Mouse (Mus musculus): ENCODE measurements around the gene Gm10762. TPM values are rescaled to one million over a fixed set of nuclear protein-coding genes. Genes with fewer than 3 reads are reported as not detected.

Gene Gm10762
- polyA plus RNA-seq, 1 experiment from 2014 or later: 15.6 TPM

DNA sequence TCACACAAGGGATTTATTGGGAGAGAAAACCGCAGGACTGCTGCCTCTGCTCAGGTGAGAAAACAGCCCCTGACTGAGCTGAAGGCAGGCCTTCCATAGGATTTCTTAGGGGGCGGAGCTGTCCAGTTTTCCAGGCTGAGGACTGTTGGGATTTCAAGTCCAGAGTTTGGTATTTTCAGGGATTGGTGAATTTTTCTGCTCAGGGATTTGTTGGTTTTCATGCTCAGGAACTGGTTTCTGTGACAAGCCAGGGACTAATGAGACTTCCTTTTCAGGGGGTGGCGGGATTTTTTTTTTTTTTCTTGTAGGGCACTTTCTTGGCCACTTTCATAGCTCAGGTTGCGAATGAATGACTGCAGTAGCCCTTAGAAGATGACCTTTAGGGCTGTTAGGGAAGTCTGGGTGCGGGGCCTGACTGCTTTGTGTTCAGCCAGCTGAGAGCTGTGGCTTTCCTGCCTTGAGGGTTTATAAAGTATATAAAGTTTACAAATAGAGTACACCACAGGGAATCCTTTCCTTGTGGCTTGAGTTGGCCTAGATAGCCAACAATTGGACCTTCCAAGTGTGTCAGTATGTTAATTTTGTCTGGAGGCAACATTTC, 1.9 kb downstream of the Gm10762 start:
- ATAC-seq (ENCODE audit: insufficient number of reproducible peaks, low FRiP score): no peak
- Histone ChIP-seq H3K9me3 (replicated peaks) (no peaks in the 10 kb centered on the region), H3K4me1 (replicated peaks) (0 out of 2 replicates have a peak, but pooled peaks cover 7% of the 10 kb centered on the region), H3K4me2 (0 out of 2 replicates have a peak overlapping the region, but pooled peaks have one; percentile 19), H3K9ac (no peak overlapping the region), H3K4me3 (no peak overlapping the region), H3K27me3 (replicated peaks) (no peaks in the 10 kb centered on the region), H3K36me3 (no peaks in the 10 kb centered on the region), H3K27ac (ENCODE audit: poor library complexity, severe bottlenecking) (no peak overlapping the region)
- 70% methylated on average over 5 of the region's 5 CpGs for WGBS

DNA sequence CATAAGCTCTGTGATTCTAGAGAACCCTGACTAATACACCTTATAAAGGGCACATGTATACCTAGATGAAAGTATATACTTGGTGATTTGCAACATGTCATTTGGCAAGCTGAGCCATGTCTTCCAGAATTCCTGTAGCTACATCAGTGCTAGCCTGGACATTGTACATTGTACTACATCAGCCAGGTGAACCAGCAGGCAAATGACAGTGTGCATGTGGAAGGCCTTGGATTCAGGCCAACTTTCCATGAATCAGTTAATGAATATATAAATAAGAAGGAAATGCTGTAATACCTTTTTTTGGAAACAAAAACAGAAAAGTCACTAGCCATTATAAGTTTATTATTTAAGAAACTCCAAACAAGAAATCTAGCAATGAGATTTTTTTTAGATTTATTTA, 13.3 kb downstream of the Gm10762 start:
- Histone ChIP-seq H3K4me1 (replicated peaks) (no peaks in the 10 kb centered on the region), H3K4me2 (no peak overlapping the region), H3K4me3 (no peak overlapping the region), H3K27ac (ENCODE audit: poor library complexity, severe bottlenecking) (no peak overlapping the region), H3K9me3 (replicated peaks) (no peaks in the 10 kb centered on the region), H3K9ac (no peak overlapping the region), H3K36me3 (no peaks in the 10 kb centered on the region), H3K27me3 (replicated peaks) (no peaks in the 10 kb centered on the region)
- no peak for ATAC-seq (ENCODE audit: insufficient number of reproducible peaks, low FRiP score)

DNA sequence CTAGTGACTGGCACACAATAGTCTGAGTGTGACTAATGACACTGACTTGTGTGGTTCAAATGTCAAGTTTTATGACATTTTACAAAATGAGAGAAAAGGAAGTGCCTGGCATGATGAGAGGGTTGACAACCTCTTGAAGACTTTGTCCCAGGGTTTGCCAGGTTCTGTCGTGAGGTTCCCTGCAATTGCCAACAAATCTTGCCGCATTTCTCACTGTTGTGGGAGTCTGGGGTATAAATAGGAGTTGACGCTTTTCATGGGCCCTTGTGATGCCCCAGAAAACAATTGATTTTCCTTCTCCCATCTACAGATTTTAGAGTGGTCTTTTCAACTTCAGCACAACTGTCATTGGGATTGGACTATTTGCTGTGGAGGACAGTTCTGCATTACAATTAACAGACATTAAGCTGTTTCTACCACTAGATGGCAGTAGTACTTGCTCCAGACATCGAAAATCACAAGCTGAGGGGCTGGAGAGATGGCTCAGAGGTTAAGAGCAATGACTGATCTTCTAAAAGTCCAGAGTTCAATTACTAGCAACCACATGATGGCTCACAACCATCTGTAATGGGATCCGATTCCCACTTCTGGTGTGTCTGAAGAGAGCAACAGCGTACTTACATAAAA, 19.4 kb downstream of the Gm10762 start:
- H3K4me1 ChIP-seq (replicated peaks): peaks cover under 1% of the 10 kb centered on the region; the same call in 1 of the 2 replicates
- no peak overlapping the region for H3K9ac ChIP-seq
- no peak for ATAC-seq (ENCODE audit: insufficient number of reproducible peaks, low FRiP score)
- H3K9me3 ChIP-seq (replicated peaks): no peaks in the 10 kb centered on the region
- peaks cover 14% of the 10 kb centered on the region; the same call in 1 of the 2 replicates for H3K27me3 ChIP-seq (replicated peaks)
- H3K36me3 ChIP-seq: no peaks in the 10 kb centered on the region
- no peak overlapping the region for H3K27ac ChIP-seq (ENCODE audit: poor library complexity, severe bottlenecking)
- 34% methylated on average over 6 of the region's 6 CpGs for WGBS
- no peak overlapping the region for H3K4me2 ChIP-seq
- no peak overlapping the region for H3K4me3 ChIP-seq

DNA sequence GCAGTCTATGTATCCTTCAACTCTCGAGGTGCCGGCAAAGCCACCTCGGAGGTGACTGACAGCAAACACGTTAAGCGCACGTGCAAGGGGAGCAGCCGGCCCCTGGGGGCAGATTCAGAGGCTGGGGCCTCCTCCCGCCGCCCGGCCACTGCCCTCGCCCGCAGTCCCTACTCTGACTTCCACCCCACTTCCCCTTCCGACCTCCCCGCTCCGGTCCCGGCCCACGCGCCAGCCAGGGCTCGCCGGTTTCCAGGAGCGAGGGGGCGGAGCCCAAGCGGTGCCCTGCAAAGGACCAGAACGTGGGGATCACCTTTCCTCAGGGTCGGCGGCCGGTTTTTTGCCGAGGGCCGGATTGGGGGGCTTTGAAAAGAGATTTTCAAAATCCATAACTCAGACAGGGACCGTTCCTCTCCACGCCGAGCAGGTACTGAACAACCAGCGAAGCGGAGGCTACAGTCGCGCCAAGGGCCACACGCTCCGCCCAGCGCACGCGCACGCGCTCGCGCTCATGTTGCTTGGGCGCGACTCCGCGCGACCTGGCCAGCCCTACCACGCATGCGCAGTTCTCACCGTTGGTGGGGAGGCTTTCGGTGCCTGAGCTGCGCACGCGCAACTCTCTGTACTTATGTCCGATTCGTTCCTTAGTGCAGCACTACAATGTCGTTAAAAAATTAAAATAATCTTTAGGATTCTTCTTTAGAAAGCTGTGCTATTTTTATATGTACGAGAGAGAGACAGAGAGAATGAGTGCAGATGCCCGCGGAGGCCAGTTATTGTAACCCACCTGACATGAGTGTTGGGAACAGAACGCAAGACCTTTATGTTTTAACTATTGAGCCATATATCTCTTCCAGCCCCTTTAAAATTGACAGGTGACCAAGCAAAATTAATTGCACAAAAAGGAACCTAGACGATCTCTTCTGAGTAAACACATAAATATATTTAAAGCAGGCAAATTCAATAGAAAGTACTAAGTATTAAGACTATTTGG, 23.7 kb downstream of the Gm10762 start, which contains the start of gene Zc3h8:
TSS of gene Zc3h8 (minus strand) at position 540 of the 991 bp plus-strand sequence.
- peak; percentile 97 for ATAC-seq (ENCODE audit: insufficient number of reproducible peaks, low FRiP score)
- H3K4me3 ChIP-seq: peak within 1 kb of the TSS; percentile 68
- H3K27me3 ChIP-seq (replicated peaks): peaks cover 14% of the 10 kb centered on the region; the same call in 1 of the 2 replicates
- peaks cover 8% of the 10 kb centered on the region; the same call in 1 of the 2 replicates for H3K36me3 ChIP-seq
- H3K9ac ChIP-seq: peak within 1 kb of the TSS; percentile 81
- 2% methylated on average over 65 of the region's 65 CpGs for WGBS
- peak within 1 kb of the TSS; percentile 90 for H3K27ac ChIP-seq (ENCODE audit: poor library complexity, severe bottlenecking)
- H3K4me1 ChIP-seq (replicated peaks): peaks cover 4% of the 10 kb centered on the region
- H3K4me2 ChIP-seq: peak within 1 kb of the TSS; percentile 75
- H3K9me3 ChIP-seq (replicated peaks): no peaks in the 10 kb centered on the region

DNA sequence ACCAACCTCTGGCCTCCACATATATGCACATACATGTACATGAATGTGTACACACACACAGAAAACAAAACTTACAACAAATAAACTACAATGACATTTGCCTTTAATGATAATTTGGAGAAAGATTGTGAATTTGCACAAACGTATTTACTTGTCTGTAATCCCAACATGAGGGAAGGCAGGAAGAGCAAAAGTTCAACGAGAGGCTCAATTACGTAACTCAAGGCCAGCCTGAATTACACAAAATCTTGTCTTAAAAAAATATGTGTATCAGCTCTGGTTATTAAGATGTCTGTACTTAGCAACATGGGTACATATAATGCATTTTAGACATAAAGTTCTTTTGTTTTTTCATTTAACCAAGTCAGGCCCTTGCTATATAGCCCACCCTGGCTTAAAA, 31.3 kb downstream of the Gm10762 start:
- H3K9me3 ChIP-seq (replicated peaks): no peaks in the 10 kb centered on the region
- no peak overlapping the region for H3K27ac ChIP-seq (ENCODE audit: poor library complexity, severe bottlenecking)
- H3K9ac ChIP-seq: no peak overlapping the region
- H3K4me3 ChIP-seq: no peak overlapping the region
- no peaks in the 10 kb centered on the region for H3K27me3 ChIP-seq (replicated peaks)
- no peak overlapping the region for H3K4me2 ChIP-seq
- WGBS: 77% methylated on average over 3 of the region's 3 CpGs
- ATAC-seq (ENCODE audit: insufficient number of reproducible peaks, low FRiP score): no peak
- no peaks in the 10 kb centered on the region for H3K4me1 ChIP-seq (replicated peaks)
- peaks cover 34% of the 10 kb centered on the region for H3K36me3 ChIP-seq

DNA sequence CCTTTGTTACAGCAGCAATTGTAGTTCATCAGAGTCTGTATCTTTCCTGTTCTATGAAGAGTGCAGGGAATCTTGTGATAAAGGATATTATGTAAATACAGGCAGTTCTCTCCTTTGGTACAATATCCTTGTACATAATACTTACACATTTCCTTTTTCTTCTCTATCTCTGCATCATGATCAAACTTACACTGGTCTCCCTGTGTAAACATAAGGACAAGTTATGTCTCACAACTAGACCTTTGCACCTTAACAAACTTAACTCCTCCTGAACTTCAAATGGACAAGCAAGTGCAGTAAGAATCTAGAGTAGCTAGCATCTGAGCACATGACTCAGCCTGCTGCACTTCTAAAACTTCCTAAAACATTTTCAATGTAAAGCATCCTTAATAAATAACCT, 36.8 kb downstream of the Gm10762 start:
- no peaks in the 10 kb centered on the region for H3K27me3 ChIP-seq (replicated peaks)
- H3K4me2 ChIP-seq: no peak overlapping the region
- H3K4me3 ChIP-seq: no peak overlapping the region
- no peak overlapping the region for H3K27ac ChIP-seq (ENCODE audit: poor library complexity, severe bottlenecking)
- no peak for ATAC-seq (ENCODE audit: insufficient number of reproducible peaks, low FRiP score)
- H3K36me3 ChIP-seq: peaks cover 42% of the 10 kb centered on the region
- no peak overlapping the region for H3K9ac ChIP-seq
- H3K9me3 ChIP-seq (replicated peaks): no peaks in the 10 kb centered on the region
- H3K4me1 ChIP-seq (replicated peaks): no peaks in the 10 kb centered on the region

DNA sequence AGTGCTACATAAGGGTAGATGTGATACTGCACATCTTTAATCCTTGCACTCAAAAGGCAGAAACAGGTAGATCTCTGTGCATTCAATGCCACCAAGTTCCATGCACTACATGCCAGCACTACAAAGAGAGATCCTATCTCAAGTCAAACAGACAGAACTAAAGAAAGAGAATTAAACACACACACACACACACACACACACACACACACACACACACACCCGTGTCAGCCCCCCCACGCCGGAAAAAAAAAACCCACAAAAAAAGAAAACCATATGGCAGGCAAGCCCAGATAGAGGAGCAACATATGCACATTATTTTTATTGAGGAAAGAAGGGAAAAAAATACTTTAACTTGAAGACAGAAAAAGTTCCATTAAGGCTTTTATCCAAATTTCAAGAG, 39.1 kb downstream of the Gm10762 start:
- 87% methylated on average over 3 of the region's 3 CpGs for WGBS
- Histone ChIP-seq H3K4me3 (no peak overlapping the region), H3K27me3 (replicated peaks) (no peaks in the 10 kb centered on the region), H3K4me2 (no peak overlapping the region), H3K27ac (ENCODE audit: poor library complexity, severe bottlenecking) (no peak overlapping the region), H3K36me3 (peaks cover 49% of the 10 kb centered on the region), H3K9ac (no peak overlapping the region), H3K9me3 (replicated peaks) (no peaks in the 10 kb centered on the region), H3K4me1 (replicated peaks) (no peaks in the 10 kb centered on the region)
- no peak for ATAC-seq (ENCODE audit: insufficient number of reproducible peaks, low FRiP score)

DNA sequence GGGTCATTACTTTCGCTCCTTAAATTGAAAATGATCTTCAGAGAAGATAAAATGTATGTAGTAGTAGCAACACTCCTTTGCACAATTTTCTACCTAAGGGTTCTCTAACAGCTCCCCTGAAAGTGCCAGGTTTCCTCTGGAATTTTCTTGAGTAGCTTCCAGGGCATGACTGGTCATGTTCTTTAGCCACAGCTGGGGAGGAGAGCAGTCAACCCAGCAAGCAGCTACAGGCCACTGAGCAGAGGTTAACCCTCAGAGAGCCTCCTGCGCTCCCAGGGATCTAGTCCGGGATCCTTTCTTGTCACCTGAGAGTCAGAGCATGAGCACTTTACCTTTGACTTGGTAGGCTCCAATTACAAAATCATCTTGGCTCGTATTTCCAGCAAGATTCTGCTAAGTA, 42.7 kb downstream of the Gm10762 start:
- 90% methylated on average over 4 of the region's 4 CpGs for WGBS
- Histone ChIP-seq H3K4me3 (no peak overlapping the region), H3K27ac (ENCODE audit: poor library complexity, severe bottlenecking) (no peak overlapping the region), H3K4me1 (replicated peaks) (no peaks in the 10 kb centered on the region), H3K27me3 (replicated peaks) (no peaks in the 10 kb centered on the region), H3K9me3 (replicated peaks) (no peaks in the 10 kb centered on the region), H3K4me2 (no peak overlapping the region), H3K9ac (no peak overlapping the region), H3K36me3 (peaks cover 32% of the 10 kb centered on the region)
- ATAC-seq (ENCODE audit: insufficient number of reproducible peaks, low FRiP score): no peak

Small RNA genes within 50 kb of the gene (microRNA-seq; reads per million reads assigned to microRNA genes)
- gene Gm22859: not detected

Other genes with a start within 250 kb of the Gm10762 start
- 26.7 and 29.7 TPM in 2 replicates for gene Tmem87b, start 149.6 kb downstream of the Gm10762 start, polyA plus RNA-seq (2016; fragmentation: Nextera tagmentation; extraction: Ambion mirVana)
- 1.0 and 1.5 TPM in 2 replicates for gene Fbln7, start 104.7 kb downstream of the Gm10762 start, polyA plus RNA-seq (2016; fragmentation: Nextera tagmentation; extraction: Ambion mirVana)
- gene Zc3h8, start 23.6 kb downstream of the Gm10762 start, polyA plus RNA-seq (2016; fragmentation: Nextera tagmentation; extraction: Ambion mirVana): 7.2 and 7.5 TPM in 2 replicates
- 1.5 and 2.5 TPM in 2 replicates for gene Zc3h6, start 323 bp downstream of the Gm10762 start, polyA plus RNA-seq (2016; fragmentation: Nextera tagmentation; extraction: Ambion mirVana)
- gene Vinac1, start 80.4 kb upstream of the Gm10762 start, polyA plus RNA-seq (2016; fragmentation: Nextera tagmentation; extraction: Ambion mirVana): 0.08 TPM in 1 of 2 replicates, not detected in the other
- gene Ttl, start 98.2 kb upstream of the Gm10762 start, polyA plus RNA-seq (2016; fragmentation: Nextera tagmentation; extraction: Ambion mirVana): 7.9 and 8.3 TPM in 2 replicates
- 21.0 and 21.1 TPM in 2 replicates for gene Polr1b, start 133.3 kb upstream of the Gm10762 start, polyA plus RNA-seq (2016; fragmentation: Nextera tagmentation; extraction: Ambion mirVana)
- 16.6 and 16.9 TPM in 2 replicates for gene Chchd5, start 162.0 kb upstream of the Gm10762 start, polyA plus RNA-seq (2016; fragmentation: Nextera tagmentation; extraction: Ambion mirVana)
- gene Slc20a1, start 231.0 kb upstream of the Gm10762 start, polyA plus RNA-seq (2016; fragmentation: Nextera tagmentation; extraction: Ambion mirVana): 45.8 and 47.5 TPM in 2 replicates